Mouse (Mus musculus) thymus, adult 2 months (tissue): Measurements from ENCODE around the gene Avil. TPM values are rescaled to one million over a fixed set of nuclear protein-coding genes. Genes with fewer than 3 reads are reported as not detected.

Source experiments
- DNase-seq: peaks from one replicate; pipeline ENCODE4 v3.0.0; 2021
- H3K27ac ChIP-seq: fragments of 200-500 bp; 2 replicates; pipeline ENCODE4 v1.5.1; 2012; ENCODE audit warnings: low read length, control low read depth; ENCODE audit not compliant: control insufficient read depth, insufficient read depth
- H3K27me3 ChIP-seq: fragments of 200-500 bp; 2 replicates; pipeline ENCODE4 v1.6.1; 2012; ENCODE audit warnings: mild to moderate bottlenecking, low read length, moderate library complexity, mixed read lengths; ENCODE audit not compliant: control insufficient read depth, insufficient read depth
- H3K36me3 ChIP-seq: fragments of 200-500 bp; 2 replicates; pipeline ENCODE4 v1.6.1; 2012; ENCODE audit warnings: mild to moderate bottlenecking, low read length, moderate library complexity; ENCODE audit not compliant: control insufficient read depth, insufficient read depth
- H3K4me1 ChIP-seq: fragments of 200-500 bp; replicated peaks from 2 replicates; pipeline ENCODE4 v1.6.1; 2012; ENCODE audit warnings: low read length; ENCODE audit not compliant: control insufficient read depth, insufficient read depth
- H3K4me3 ChIP-seq: fragments of 200-500 bp; 2 replicates; pipeline ENCODE4 v1.5.1; 2012; ENCODE audit warnings: mild to moderate bottlenecking, low read length, control low read depth, moderate library complexity; ENCODE audit not compliant: control insufficient read depth, insufficient read depth
- CTCF ChIP-seq: fragments of 200-500 bp; IDR thresholded peaks from 2 replicates; pipeline ENCODE4 v1.5.1; 2012; ENCODE audit warnings: mild to moderate bottlenecking, control low read depth, low read length, moderate library complexity, borderline replicate concordance; ENCODE audit not compliant: control insufficient read depth, poor library complexity, insufficient read depth; ENCODE audit errors: extremely low read depth
- POLR2A ChIP-seq: fragments of 200-500 bp; IDR thresholded peaks from 2 replicates; pipeline ENCODE4 v1.6.1; 2012; ENCODE audit warnings: mild to moderate bottlenecking, low read length, control low read depth, moderate library complexity; ENCODE audit not compliant: control insufficient read depth, poor library complexity, insufficient read depth; ENCODE audit errors: extremely low read depth
- WGBS: fragments of 180-500 bp; shearing (Covaris S2); methylation state at CpG from one replicate; pipeline ENCODE4 v1.1.7; 2018; 5-methylcytosine and 5-hydroxymethylcytosine counted together
- polyA plus RNA-seq: library from polyadenylated mRNA; depleted of rRNA; stranded (reverse); fragments of >200 nt; gene quantifications from 2 replicates; pipeline ENCODE4 v1.2.3, GENCODE M21; 2012

Avil gene
- polyA plus RNA-seq, 1 experiment, result 0.97 TPM

DNA sequence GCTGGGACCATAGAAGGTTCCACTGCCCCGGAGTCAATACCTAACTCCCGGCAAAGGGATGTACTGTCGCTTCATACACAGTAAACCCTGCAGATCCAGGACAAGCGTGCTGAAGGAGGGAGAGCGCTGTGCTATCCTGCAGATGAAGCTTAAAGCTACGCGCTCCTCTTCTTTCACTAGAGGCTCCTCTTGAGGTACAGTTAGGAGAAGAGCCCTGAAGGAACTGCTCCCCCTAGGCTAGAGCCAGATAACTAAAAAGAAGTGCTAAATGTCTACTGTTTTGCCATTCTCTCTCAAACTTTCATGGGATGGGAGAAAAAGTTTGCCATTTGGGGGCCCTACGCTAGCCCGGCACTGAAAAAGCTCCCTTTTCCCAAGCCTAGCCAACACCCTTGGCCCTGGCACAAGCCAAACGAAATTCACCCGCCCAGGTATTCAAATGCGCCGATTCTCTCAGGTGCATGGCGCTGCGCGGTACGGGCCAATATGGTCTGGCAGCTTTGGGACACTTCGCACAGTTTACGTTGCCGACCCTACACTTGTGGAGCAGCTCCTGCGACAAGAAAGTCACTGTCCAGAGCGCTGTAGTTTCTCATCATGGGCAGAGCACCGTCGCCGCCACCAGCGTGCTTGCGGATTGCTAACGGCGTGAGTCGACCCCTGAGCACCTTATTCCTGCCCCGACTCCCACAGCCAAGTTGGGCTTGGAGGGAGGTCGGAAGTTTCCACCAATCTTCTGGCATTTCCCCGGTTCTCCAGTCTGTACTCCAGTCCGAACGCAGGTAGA, 48.3 kb downstream of the Avil start:
- DNase-seq, result no peak
- no peaks in the 10 kb centered on the region for H3K36me3 ChIP-seq
- no peak for TF ChIP-seq CTCF
- TF ChIP-seq POLR2A, result no peak
- WGBS, result 10% methylated on average over 35 of the region's 35 CpGs
- peak overlapping the region; percentile 10; the same call in 1 of the 2 replicates for H3K4me3 ChIP-seq
- peaks cover 24% of the 10 kb centered on the region for H3K4me1 ChIP-seq
- no peak overlapping the region for H3K27ac ChIP-seq
- H3K27me3 ChIP-seq, result peaks cover 18% of the 10 kb centered on the region

DNA sequence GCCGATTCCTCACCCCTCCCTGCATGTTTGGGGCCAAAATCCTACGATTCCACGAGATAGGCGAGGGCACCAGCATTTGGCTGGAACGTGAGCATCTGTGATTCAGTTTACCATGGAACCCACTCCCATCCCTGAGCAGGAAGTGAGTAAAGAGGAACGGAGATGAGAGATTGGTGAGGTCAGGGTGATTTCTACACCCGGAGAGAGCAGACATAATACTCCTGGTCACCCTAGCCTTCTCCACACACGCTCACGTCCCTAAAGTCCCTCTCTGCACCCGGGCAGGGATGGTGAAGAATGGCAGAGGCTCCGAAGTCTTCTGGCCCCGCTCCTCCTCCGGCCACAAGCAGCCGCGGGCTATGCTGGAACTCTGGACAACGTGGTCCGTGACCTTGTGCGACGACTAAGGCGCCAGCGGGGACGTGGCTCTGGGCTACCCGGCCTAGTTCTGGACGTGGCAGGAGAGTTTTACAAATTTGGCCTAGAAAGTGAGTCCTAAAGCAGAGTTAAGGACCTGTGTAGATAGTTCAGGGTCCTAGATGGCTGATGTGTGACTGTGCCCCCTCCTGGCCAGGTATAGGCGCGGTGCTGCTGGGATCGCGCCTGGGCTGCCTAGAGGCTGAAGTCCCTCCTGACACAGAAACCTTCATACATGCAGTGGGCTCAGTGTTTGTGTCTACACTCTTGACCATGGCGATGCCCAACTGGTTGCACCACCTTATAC, 49.0 kb downstream of the Avil start:
- H3K36me3 ChIP-seq, result no peaks in the 10 kb centered on the region
- TF ChIP-seq POLR2A (no peak), CTCF (0 out of 2 replicates have a peak, but pooled peaks have one; percentile 26)
- H3K27ac ChIP-seq, result no peak overlapping the region
- H3K4me3 ChIP-seq, result no peak overlapping the region
- peaks cover 24% of the 10 kb centered on the region for H3K4me1 ChIP-seq
- H3K27me3 ChIP-seq, result peaks cover 18% of the 10 kb centered on the region
- WGBS, result 7% methylated on average over 29 of the region's 29 CpGs
- DNase-seq, result peak; percentile 25

GRCm38 (mm10) chr10:127050119-127050474, 49.6 kb downstream of the Avil start:
- Histone ChIP-seq H3K36me3 (no peaks in the 10 kb centered on the region), H3K4me1 (peaks cover 24% of the 10 kb centered on the region), H3K27ac (no peak overlapping the region), H3K4me3 (no peak overlapping the region), H3K27me3 (peaks cover 18% of the 10 kb centered on the region)
- WGBS, result 8% methylated on average over 10 of the region's 10 CpGs
- no peak for DNase-seq
- TF ChIP-seq POLR2A (no peak), CTCF (no peak)

DNA sequence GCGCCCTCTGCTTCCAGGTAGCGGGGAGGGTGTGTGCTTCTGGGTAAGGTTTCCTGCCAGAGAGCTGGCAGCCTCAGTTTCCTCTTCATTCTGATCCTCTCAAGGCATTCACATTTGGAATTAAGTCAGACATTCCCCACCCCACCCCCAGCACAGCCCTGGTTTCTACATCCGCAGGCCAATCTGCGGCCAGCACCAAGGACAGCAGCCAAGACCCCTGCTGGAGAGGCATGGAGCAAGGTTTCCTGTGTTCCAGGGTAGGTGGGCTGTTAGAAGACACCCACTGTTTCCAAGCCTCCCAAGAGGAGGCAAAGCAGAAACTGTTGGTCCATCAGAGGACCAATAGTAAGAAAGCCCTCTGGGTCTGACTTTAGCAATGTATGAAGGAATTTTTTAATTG, 54.1 kb downstream of the Avil start:
- Histone ChIP-seq H3K36me3 (no peaks in the 10 kb centered on the region), H3K27ac (no peak overlapping the region), H3K4me3 (no peak overlapping the region), H3K4me1 (peaks cover 19% of the 10 kb centered on the region), H3K27me3 (peaks cover 6% of the 10 kb centered on the region)
- 95% methylated on average over 4 of the region's 4 CpGs for WGBS
- DNase-seq, result no peak
- TF ChIP-seq CTCF (no peak), POLR2A (no peak)

GRCm38 (mm10) chr10:127055406-127055805, 54.9 kb downstream of the Avil start:
- Histone ChIP-seq H3K27me3 (peaks cover 2% of the 10 kb centered on the region), H3K4me1 (peaks cover 14% of the 10 kb centered on the region), H3K27ac (no peak overlapping the region), H3K36me3 (no peaks in the 10 kb centered on the region), H3K4me3 (no peak overlapping the region)
- 14% methylated on average over 8 of the region's 8 CpGs for WGBS
- TF ChIP-seq POLR2A (no peak), CTCF (no peak)
- DNase-seq, result no peak

DNA sequence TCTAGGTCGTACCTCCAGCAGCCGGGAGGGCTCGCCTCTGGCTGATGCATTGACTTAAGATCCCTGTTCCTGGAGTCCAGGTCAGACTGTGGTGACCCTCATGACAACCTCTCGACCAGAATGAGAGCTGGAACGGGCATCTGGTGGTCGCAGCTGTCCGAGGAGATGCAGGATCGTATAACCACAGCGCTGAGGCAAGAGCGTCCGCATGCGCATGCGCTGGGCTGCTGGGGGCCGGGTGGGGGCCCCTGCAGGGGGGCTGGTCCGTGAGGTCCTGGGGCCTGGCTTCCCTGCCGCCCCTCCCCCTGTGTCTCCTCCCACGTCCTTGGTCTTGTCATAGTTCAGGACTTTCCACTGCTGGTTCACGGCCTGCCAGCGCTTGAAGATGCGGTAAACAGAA, 56.0 kb downstream of the Avil start:
- H3K4me3 ChIP-seq, result no peak overlapping the region
- DNase-seq, result no peak
- H3K27ac ChIP-seq, result no peak overlapping the region
- TF ChIP-seq CTCF, result no peak
- TF ChIP-seq POLR2A, result no peak
- peaks cover 9% of the 10 kb centered on the region for H3K4me1 ChIP-seq
- H3K36me3 ChIP-seq, result no peaks in the 10 kb centered on the region
- peaks cover 2% of the 10 kb centered on the region for H3K27me3 ChIP-seq
- 95% methylated on average over 20 of the region's 20 CpGs for WGBS
